Mouse (Mus musculus) gastrocnemius, adult 2 months (tissue): ENCODE data around the gene Gtf3c2. TPM values are rescaled to one million over a fixed set of nuclear protein-coding genes. Genes with fewer than 3 reads are reported as not detected.
A peak's percentile ranks its signal among the peaks of the same experiment; 100 is the strongest.

ENCODE experiments used
- DNase-seq: peaks from one replicate; pipeline ENCODE4 v3.0.0; 2022
- H3K27ac ChIP-seq: fragments of 200-600 bp; 2 replicates; pipeline ENCODE4 v1.8.1; 2022; ENCODE audit warnings: mild to moderate bottlenecking
- H3K4me3 ChIP-seq: fragments of 200-600 bp; 2 replicates; pipeline ENCODE4 v1.8.1; 2022; ENCODE audit warnings: mild to moderate bottlenecking, moderate library complexity
- CTCF ChIP-seq: fragments of 200-600 bp; IDR thresholded peaks from 2 replicates; pipeline ENCODE4 v1.8.1; 2022; ENCODE audit warnings: antibody characterized with exemption, mild to moderate bottlenecking, moderate library complexity
- intact Hi-C: fragments of 180-260 bp; cut with DNase I; formaldehyde crosslinking; loops from one replicate; pipeline ENCODE4 v1.15.1; 2025
- total RNA-seq, 2 experiments: library from RNA; stranded (reverse); gene quantifications; 2 replicates each; pipeline ENCODE4 v1.2.3; 2021

Gene Gtf3c2
- total RNA-seq, 2 experiments from 2014 or later: 22.9 to 26.5 TPM

- Histone ChIP-seq H3K27ac (no peak overlapping the region), H3K4me3 (peak overlapping the region; percentile 81)
- intact Hi-C loops: no loop called here
- DNase-seq: no peak
- no peak for TF ChIP-seq CTCF
Observed at GRCm38 (mm10) chr5:31194486-31195485, 14.8 kb upstream of the Gtf3c2 start.

GRCm38 (mm10) chr5:31193631-31194281, 13.8 kb upstream of the Gtf3c2 start:
- no peak for TF ChIP-seq CTCF
- DNase-seq: no peak
- Histone ChIP-seq H3K27ac (peak overlapping the region; percentile 93), H3K4me3 (peak overlapping the region; percentile 81)
- intact Hi-C loops: no loop called here

GRCm38 (mm10) chr5:31192939-31193630, 13.1 kb upstream of the Gtf3c2 start, which contains the start of the genes Snx17 and Eif2b4:
Gene Snx17, plus strand, starts transcription at chr5:31193227.
Gene Eif2b4, minus strand, starts transcription at chr5:31193430.
- Histone ChIP-seq H3K27ac (peak within 1 kb of the TSS; percentile 93), H3K4me3 (peak within 1 kb of the TSS; percentile 81)
- peak; percentile 66 for TF ChIP-seq CTCF
- intact Hi-C loops: no loop called here
- peak; percentile 99 for DNase-seq

- peak overlapping the region; percentile 81 for H3K4me3 ChIP-seq
- TF ChIP-seq CTCF: no peak
- intact Hi-C loops: no loop called here
- DNase-seq: peak; percentile 88
- H3K27ac ChIP-seq: peak overlapping the region; percentile 93
Observed at GRCm38 (mm10) chr5:31192045-31192938, 12.3 kb upstream of the Gtf3c2 start.

DNA sequence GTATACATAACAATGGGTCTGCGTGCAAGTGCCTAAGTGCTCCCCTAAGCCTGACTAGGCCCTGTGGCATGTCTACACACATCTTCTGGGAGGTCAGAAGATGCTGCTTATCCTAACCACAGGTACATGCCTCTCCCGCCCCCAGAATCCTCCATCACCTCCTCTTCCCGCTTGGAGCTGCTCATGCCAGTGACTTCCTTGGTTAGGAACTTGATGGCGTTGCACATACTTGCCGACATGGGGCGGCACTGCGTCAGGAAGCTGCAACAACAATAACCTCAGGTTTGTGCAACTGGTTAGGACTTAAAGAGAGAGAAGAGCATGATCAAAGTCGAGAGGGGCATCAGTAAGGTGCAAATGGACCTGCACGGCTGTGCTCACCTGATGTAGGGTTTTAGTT, 10.3 kb upstream of the Gtf3c2 start:
- intact Hi-C loops: no loop called here

GRCm38 (mm10) chr5:31188223-31188840, 8.4 kb upstream of the Gtf3c2 start:
- no peak overlapping the region for H3K4me3 ChIP-seq
- H3K27ac ChIP-seq: no peak overlapping the region
- intact Hi-C loops: no loop called here
- DNase-seq: no peak
- peak; percentile 42; the same call in 1 of the 2 replicates for TF ChIP-seq CTCF

More for the DNA sequence above, 10.3 kb upstream of the Gtf3c2 start:
- DNase-seq: no peak
- no peak overlapping the region for H3K4me3 ChIP-seq
- H3K27ac ChIP-seq: no peak overlapping the region
- TF ChIP-seq CTCF: no peak

GRCm38 (mm10) chr5:31183678-31184077, 3.7 kb upstream of the Gtf3c2 start:
- intact Hi-C loops: loop anchor here (5.0 kb wide), 1 partner anchor 39 kb away; the partner anchor contains the start of gene Ppm1g
- TF ChIP-seq CTCF: no peak
- H3K27ac ChIP-seq: no peak overlapping the region
- no peak for DNase-seq
- H3K4me3 ChIP-seq: no peak overlapping the region

DNA sequence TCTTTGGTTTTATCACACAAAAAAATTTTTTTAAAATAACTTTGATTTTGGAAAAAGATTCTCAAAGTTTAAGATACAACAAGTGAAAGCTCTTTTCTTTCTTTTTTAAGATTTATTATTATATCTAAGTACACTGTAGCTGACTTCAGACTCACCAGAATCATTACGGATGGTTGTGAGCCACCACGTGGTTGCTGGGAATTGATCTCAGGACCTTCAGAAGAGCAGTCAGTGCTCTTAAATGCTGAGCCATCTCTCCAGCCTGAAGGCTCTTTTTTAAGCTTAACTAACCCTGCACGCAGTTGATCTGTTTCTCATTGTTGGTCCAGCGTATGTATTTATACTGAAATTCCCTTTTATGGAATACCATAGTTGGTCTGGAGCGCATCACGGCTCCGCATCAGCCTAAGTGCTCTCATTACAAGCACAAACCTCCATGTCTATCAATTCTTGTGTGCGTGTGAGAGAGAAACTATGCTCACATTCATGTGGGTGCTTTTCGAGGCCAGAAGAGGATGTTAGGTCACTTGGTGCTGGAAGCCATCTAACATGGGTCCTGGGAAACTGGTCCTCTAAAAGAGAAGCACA, 1.3 kb upstream of the Gtf3c2 start:
- peak overlapping the region; percentile 97; the same call in 1 of the 2 replicates for H3K27ac ChIP-seq
- DNase-seq: no peak
- intact Hi-C loops: loop anchor here (5.0 kb wide), 1 partner anchor 41 kb away; the partner anchor contains the start of gene Ppm1g
- TF ChIP-seq CTCF: no peak
- no peak overlapping the region for H3K4me3 ChIP-seq

DNA sequence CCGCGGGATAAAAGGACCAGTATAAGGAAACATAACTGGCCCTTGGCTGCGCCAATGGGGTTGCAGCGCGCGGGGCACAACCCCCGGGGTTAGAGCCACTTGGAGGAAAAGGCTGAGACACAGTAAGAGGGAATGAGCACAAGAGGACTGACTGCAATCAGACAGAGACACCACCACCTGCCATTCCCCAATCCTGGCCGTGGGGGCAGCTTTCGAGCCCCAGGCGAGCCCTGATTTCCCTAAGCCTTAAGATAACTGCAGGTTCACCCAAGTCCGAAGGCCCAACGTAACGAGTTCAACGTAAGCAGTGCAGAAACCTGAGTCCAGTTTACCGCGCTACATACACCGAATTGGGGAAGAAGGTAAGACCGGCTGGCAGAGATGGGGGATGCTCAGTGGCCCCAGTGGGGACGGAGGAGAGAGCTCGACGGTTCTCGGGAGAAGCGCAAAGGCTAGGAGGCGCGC, 611 bp downstream of the Gtf3c2 start:
- Histone ChIP-seq H3K4me3 (peak overlapping the region; percentile 91), H3K27ac (peak overlapping the region; percentile 97)
- TF ChIP-seq CTCF: no peak
- intact Hi-C loops: loop anchor here (2.0 kb wide), 1 partner anchor 25 kb away; the partner anchor contains the start of gene Mpv17
- no peak for DNase-seq

GRCm38 (mm10) chr5:31168630-31169029, 11.3 kb downstream of the Gtf3c2 start:
- Histone ChIP-seq H3K4me3 (no peak overlapping the region), H3K27ac (no peak overlapping the region)
- intact Hi-C loops: no loop called here
- TF ChIP-seq CTCF: no peak
- DNase-seq: no peak
